Mouse (Mus musculus) small intestine, adult 2 months (tissue): ENCODE measurements at regions not wholly inside any gene's neighbourhood (a gene's known extent, or its start where the extent isn't known, plus 50 kb on each side); places are given as distances from the start of the nearest gene placed in this dataset.
A peak's percentile ranks its signal among the peaks of the same experiment; 100 is the strongest.
"Not testable (repeated sequence)": the region's sequence is repeated elsewhere in the genome, so short reads cannot be mapped to it uniquely, and the experiment has no call there.

Experiments used
- CTCF ChIP-seq: fragments of 200-500 bp; IDR thresholded peaks from 2 replicates; pipeline ENCODE4 v1.5.1; 2012; ENCODE audit warnings: low read depth, mild to moderate bottlenecking, control low read depth, inconsistent platforms, low read length, moderate library complexity, mixed read lengths; ENCODE audit not compliant: insufficient replicate concordance, insufficient read length; ENCODE audit errors: extremely low read depth
- POLR2A ChIP-seq: fragments of 200-500 bp; IDR thresholded peaks from 2 replicates; pipeline ENCODE4 v1.6.1; 2012; ENCODE audit warnings: low read depth, mild to moderate bottlenecking, control low read depth, inconsistent platforms, low read length, moderate library complexity

DNA sequence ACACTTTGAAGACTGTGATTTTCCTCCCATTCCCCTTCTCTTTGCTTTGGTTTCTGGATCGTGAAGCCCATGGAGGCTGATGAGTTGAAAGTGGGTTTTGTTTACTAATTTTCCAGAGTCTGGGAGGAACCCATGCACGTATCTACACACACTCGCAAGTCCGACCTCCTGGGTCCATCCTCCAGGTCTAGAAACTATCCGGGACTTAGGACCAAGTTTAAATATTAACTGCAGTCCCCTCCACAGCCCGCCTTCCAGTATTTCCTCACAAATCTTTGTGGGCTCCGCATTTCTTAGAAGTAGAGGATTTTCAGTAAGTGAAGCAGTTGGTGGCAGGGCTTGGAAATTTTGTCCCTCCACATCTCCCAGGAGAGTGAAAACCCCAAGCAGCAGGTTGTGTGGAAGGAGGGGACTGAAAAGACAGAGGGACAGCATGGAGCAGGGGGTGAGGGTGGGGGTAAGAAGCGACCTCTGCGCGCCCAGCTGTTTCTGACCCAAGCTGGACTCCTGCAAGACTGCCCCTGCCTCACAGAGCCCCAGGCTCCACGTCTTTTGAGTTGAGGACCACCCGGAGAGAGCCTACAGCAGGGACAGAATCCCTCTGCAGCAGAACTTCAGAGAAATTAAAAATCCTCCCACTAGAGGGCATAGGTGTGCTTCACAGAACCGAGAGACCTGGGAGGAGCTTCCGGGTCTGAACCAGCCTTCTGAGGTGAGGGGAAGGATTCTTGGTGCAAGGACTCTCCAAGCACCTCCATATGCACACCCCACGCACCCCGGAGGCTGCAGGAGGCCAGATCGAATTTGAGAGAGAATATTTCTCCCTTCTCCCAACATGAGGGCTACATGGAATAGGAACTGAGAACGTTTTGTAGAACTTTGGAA is 174.4 kb upstream of the Thpo start:
- TF ChIP-seq CTCF, result peak; percentile 19; the same call in 1 of the 2 replicates
- not testable (repeated sequence) for TF ChIP-seq POLR2A
